Mouse (Mus musculus): ENCODE data around the gene Slc9a7. TPM values are rescaled to one million over a fixed set of nuclear protein-coding genes. Genes with fewer than 3 reads are reported as not detected.

Slc9a7 gene
- total RNA-seq (2014; rRNA removed) (76.8 and 90.1 TPM in 2 replicates), polyA plus RNA-seq (2015; fragmentation: Nextera tagmentation; extraction: Ambion mirVana) (13.0 and 13.7 TPM in 2 replicates)

DNA sequence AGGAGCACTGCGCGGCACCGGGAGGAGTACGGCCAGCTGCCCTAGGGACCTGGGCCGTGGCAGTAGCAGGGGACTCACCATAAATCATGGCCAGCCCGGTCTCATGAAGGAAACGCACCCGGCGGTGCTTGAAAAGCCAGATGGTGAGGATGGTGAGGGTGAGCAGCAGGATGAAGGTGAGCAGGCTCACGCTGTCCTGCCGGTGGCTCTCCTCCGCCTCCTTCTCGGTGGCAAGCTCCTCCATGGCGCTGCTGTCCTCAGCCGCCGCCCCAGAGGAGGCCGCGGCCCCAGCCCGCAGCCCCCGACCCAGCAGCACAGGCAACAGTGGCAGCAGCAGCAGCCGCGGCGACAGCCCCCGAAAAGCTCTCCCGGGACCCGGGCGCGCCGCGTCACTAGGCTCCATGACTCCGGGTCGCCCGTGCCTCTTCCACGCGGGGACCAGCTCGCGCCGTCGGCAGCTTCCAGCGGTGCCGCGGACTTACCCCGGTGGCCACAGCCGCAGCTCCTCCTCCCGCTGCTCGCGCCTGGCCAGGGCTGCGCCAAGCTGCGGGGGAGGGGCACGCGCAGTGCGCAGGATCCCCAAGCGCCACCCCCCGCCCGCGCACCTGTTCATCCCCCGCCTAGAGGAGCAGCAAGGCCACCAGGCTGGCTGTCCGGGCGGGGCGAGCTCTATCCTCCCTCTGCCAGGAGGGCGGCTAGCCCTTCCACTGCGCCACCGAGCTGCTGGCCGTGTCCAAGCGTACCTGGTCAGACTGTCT lies at the start of gene Slc9a7:
Gene Slc9a7, minus strand, starts transcription at position 526 of the 758 bp plus-strand sequence.
- Histone ChIP-seq H3K36me3 (ENCODE audit: insufficient read depth, low read length) (no peaks in the 10 kb centered on the region), H3K4me1 (ENCODE audit: insufficient read depth, low read length) (no peaks in the 10 kb centered on the region), H3K27me3 (ENCODE audit: insufficient read depth, low read length) (no peaks in the 10 kb centered on the region), H3K4me3 (ENCODE audit: low read length) (peak within 1 kb of the TSS; percentile 62), H3K9ac (replicated peaks; ENCODE audit: low read length) (peak within 1 kb of the TSS; percentile 72), H3K27ac (peak within 1 kb of the TSS; percentile 79), H3K4me2 (ENCODE audit: low read depth, low read length) (peak within 1 kb of the TSS; percentile 55), H3K9me3 (ENCODE audit: low read length) (no peaks in the 10 kb centered on the region)
- peak; percentile 91 for ATAC-seq
- WGBS = 22% methylated on average over 51 of the region's 65 CpGs
- DNase-seq (ENCODE audit: low spot score) = peak; percentile 68
- TF ChIP-seq CTCF (IDR thresholded peaks at IDR 0.05; ENCODE audit: low read depth) = no peak

DNA sequence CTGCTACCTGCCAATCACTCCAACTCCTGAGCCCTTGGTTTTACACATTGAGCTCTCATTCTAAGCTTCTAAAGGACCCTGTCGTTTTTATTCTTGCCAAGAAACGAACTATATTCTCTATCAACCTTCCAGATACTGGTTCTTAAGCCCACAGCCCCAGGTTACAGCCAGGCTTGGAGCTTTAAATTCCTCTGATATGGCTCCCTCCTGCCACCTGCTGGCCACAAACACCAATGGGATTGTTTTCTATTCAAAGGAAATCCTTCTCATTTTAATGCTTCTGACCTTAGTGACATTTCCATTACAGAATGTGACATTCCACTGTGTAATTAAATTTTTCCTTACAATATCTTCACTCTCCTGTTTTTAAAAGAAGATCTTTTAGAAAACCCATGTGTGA lies 44.1 kb upstream of the Slc9a7 start:
- H3K4me2 ChIP-seq (ENCODE audit: low read depth, low read length) = no peak overlapping the region
- WGBS = 27% methylated on average over 2 of the region's 2 CpGs
- H3K9me3 ChIP-seq (ENCODE audit: low read length) = no peaks in the 10 kb centered on the region
- H3K27ac ChIP-seq = no peak overlapping the region
- no peak overlapping the region for H3K9ac ChIP-seq (replicated peaks; ENCODE audit: low read length)
- TF ChIP-seq CTCF (IDR thresholded peaks at IDR 0.05; ENCODE audit: low read depth) = peak; percentile 68
- ATAC-seq = no peak
- H3K4me3 ChIP-seq (ENCODE audit: low read length) = no peak overlapping the region
- H3K4me1 ChIP-seq (ENCODE audit: insufficient read depth, low read length) = no peaks in the 10 kb centered on the region
- DNase-seq (ENCODE audit: low spot score) = peak; percentile 70
- no peaks in the 10 kb centered on the region for H3K27me3 ChIP-seq (ENCODE audit: insufficient read depth, low read length)
- H3K36me3 ChIP-seq (ENCODE audit: insufficient read depth, low read length) = no peaks in the 10 kb centered on the region

DNA sequence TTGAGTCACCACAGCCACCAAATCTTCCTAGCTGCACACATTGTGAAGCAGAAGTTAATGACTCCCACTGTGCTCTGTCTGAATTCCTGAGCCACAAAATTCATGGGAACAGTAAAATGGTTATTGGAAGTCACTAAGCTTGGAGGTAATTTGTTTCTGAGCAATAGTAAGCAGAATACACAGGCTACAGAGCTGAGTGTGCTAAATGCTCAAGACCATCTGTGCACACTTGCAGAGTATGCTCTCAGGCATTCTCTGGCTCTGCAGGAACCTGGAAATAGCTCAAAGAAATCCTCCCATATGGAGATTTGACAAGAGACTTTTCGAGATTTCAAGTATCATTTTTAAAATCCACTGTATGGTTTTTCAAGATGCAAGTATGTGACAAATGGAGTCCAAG lies 41.1 kb upstream of the Slc9a7 start:
- no peaks in the 10 kb centered on the region for H3K36me3 ChIP-seq (ENCODE audit: insufficient read depth, low read length)
- H3K4me2 ChIP-seq (ENCODE audit: low read depth, low read length) = no peak overlapping the region
- ATAC-seq (no peak), DNase-seq (ENCODE audit: low spot score) (peak; percentile 1)
- no peaks in the 10 kb centered on the region for H3K27me3 ChIP-seq (ENCODE audit: insufficient read depth, low read length)
- no peak overlapping the region for H3K27ac ChIP-seq
- H3K9me3 ChIP-seq (ENCODE audit: low read length) = no peaks in the 10 kb centered on the region
- H3K4me3 ChIP-seq (ENCODE audit: low read length) = no peak overlapping the region
- TF ChIP-seq CTCF (IDR thresholded peaks at IDR 0.05; ENCODE audit: low read depth) = no peak
- 57% methylated on average over 1 of the region's 1 CpGs for WGBS
- H3K9ac ChIP-seq (replicated peaks; ENCODE audit: low read length) = no peak overlapping the region
- H3K4me1 ChIP-seq (ENCODE audit: insufficient read depth, low read length) = no peaks in the 10 kb centered on the region

DNA sequence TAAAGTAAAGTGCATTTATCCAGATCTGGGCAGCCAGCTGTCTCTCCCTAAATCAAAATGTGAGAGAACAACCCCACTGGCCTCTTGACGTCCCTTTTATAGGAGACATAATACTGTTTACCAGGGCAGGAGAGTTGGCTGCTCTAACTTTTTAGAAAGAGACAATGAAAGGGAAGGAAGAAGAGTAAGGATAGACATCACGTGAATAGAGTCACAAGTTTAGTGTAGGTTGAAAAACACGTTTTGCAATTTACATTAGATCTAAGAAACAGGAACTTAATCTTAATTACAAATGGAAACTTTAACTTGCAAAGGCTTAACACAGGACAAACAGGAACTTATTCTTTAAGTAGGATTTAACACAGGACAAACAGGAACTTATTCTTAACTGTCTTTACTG lies 15.6 kb upstream of the Slc9a7 start:
- Histone ChIP-seq H3K4me3 (ENCODE audit: low read length) (no peak overlapping the region), H3K9me3 (ENCODE audit: low read length) (no peaks in the 10 kb centered on the region), H3K27ac (no peak overlapping the region), H3K9ac (replicated peaks; ENCODE audit: low read length) (no peak overlapping the region), H3K4me2 (ENCODE audit: low read depth, low read length) (no peak overlapping the region), H3K27me3 (ENCODE audit: insufficient read depth, low read length) (no peaks in the 10 kb centered on the region), H3K36me3 (ENCODE audit: insufficient read depth, low read length) (no peaks in the 10 kb centered on the region), H3K4me1 (ENCODE audit: insufficient read depth, low read length) (no peaks in the 10 kb centered on the region)
- WGBS = 36% methylated on average over 3 of the region's 3 CpGs
- DNase-seq (ENCODE audit: low spot score) = no peak
- ATAC-seq = no peak
- TF ChIP-seq CTCF (IDR thresholded peaks at IDR 0.05; ENCODE audit: low read depth) = no peak

DNA sequence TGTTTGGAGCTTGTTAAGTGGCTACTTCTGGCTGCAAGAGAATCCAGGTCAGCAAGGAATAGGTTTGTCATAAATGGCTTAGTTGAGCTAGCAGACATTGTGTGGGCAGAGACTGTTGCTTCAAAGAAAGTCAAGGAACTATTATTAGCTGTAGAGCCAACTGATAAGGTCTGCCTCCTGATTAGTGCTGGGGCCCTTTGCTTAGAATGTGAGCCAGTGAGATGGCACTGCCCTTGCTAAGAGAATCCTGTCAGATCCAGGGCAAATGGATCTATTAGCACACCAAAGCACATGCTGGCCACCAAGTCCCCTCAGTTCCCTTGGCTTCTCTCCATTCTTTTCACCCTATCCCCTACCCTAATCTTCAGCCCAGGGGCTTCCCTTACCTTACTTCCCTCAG lies 14.3 kb upstream of the Slc9a7 start:
- no peaks in the 10 kb centered on the region for H3K9me3 ChIP-seq (ENCODE audit: low read length)
- no peaks in the 10 kb centered on the region for H3K27me3 ChIP-seq (ENCODE audit: insufficient read depth, low read length)
- H3K4me2 ChIP-seq (ENCODE audit: low read depth, low read length) = no peak overlapping the region
- H3K27ac ChIP-seq = no peak overlapping the region
- no peaks in the 10 kb centered on the region for H3K4me1 ChIP-seq (ENCODE audit: insufficient read depth, low read length)
- H3K9ac ChIP-seq (replicated peaks; ENCODE audit: low read length) = no peak overlapping the region
- no peaks in the 10 kb centered on the region for H3K36me3 ChIP-seq (ENCODE audit: insufficient read depth, low read length)
- ATAC-seq = no peak
- TF ChIP-seq CTCF (IDR thresholded peaks at IDR 0.05; ENCODE audit: low read depth) = no peak
- no peak for DNase-seq (ENCODE audit: low spot score)
- no peak overlapping the region for H3K4me3 ChIP-seq (ENCODE audit: low read length)

DNA sequence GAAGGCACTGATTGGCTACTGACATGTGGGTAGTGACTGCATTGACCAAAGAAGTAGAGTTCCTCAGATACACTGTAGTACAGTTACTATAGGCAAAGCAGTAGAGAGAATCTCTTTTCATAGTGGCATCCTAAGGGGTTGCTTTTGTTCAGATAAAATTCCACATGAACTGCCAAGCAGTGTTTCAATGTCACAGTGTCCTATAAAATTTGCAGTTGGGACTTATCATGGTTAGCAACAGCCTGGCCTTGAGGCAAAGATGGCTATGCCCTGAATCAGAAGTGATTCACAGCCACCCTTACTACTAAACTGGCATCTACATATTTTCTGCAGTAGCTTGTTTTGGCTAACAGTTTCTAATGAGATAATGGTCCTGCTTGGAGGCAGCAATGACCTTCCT lies 11.7 kb upstream of the Slc9a7 start:
- no peaks in the 10 kb centered on the region for H3K27me3 ChIP-seq (ENCODE audit: insufficient read depth, low read length)
- H3K4me2 ChIP-seq (ENCODE audit: low read depth, low read length) = no peak overlapping the region
- H3K4me3 ChIP-seq (ENCODE audit: low read length) = no peak overlapping the region
- no peak overlapping the region for H3K9ac ChIP-seq (replicated peaks; ENCODE audit: low read length)
- DNase-seq (ENCODE audit: low spot score) (no peak), ATAC-seq (no peak)
- H3K36me3 ChIP-seq (ENCODE audit: insufficient read depth, low read length) = no peaks in the 10 kb centered on the region
- no peak overlapping the region for H3K27ac ChIP-seq
- no peak for TF ChIP-seq CTCF (IDR thresholded peaks at IDR 0.05; ENCODE audit: low read depth)
- H3K9me3 ChIP-seq (ENCODE audit: low read length) = no peaks in the 10 kb centered on the region
- H3K4me1 ChIP-seq (ENCODE audit: insufficient read depth, low read length) = no peaks in the 10 kb centered on the region

DNA sequence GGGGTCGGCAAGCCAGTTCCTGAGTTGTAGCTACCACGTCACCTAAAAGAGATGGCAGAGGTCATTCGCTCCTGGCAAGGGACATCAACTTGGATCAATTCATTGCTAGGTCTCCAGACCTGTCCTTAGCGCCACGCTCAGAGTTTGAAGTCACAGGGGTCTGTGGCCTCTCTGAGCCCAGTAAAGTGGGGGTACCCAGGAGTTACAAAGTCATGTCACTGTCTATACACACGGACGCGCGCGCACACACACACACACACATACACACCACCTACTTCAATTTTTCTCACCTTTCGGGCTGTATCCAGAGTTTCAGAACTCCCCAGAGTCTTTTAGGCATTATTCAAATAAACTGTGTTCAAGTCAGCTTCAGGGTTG lies 422 bp upstream of the Slc9a7 start:
- Histone ChIP-seq H3K4me2 (ENCODE audit: low read depth, low read length) (peak overlapping the region; percentile 55), H3K4me1 (ENCODE audit: insufficient read depth, low read length) (no peaks in the 10 kb centered on the region), H3K36me3 (ENCODE audit: insufficient read depth, low read length) (no peaks in the 10 kb centered on the region), H3K27ac (0 out of 2 replicates have a peak overlapping the region, but pooled peaks have one; percentile 79), H3K4me3 (ENCODE audit: low read length) (peak overlapping the region; percentile 62), H3K9ac (replicated peaks; ENCODE audit: low read length) (peak overlapping the region; percentile 72), H3K27me3 (ENCODE audit: insufficient read depth, low read length) (no peaks in the 10 kb centered on the region), H3K9me3 (ENCODE audit: low read length) (no peaks in the 10 kb centered on the region)
- ATAC-seq (no peak), DNase-seq (ENCODE audit: low spot score) (no peak)
- TF ChIP-seq CTCF (IDR thresholded peaks at IDR 0.05; ENCODE audit: low read depth) = no peak
- WGBS = 38% methylated on average over 11 of the region's 11 CpGs

All from hindbrain, postnatal 0 days (tissue).